Mouse (Mus musculus) limb, embryonic 10.5 days (tissue): ENCODE measurements at regions not wholly inside any gene's neighbourhood (a gene's known extent, or its start where the extent isn't known, plus 50 kb on each side); places are given as distances from the start of the nearest gene placed in this dataset.
"Not testable (repeated sequence)": the region's sequence is repeated elsewhere in the genome, so short reads cannot be mapped to it uniquely, and the experiment has no call there.

Source experiments
- DNase-seq: peaks from one replicate; pipeline ENCODE4 v3.0.0-alpha.2; 2017; ENCODE audit warnings: low spot score
- H3K27ac ChIP-seq: fragments of 300-500 bp; sonication (generic); 2 replicates; pipeline ENCODE4 v1.5.1; 2016; ENCODE audit warnings: mild to moderate bottlenecking
- H3K27me3 ChIP-seq: fragments of 300-500 bp; sonication (generic); 2 replicates; pipeline ENCODE4 v1.6.1; 2016; ENCODE audit warnings: low read depth, mild to moderate bottlenecking; ENCODE audit not compliant: poor library complexity, severe bottlenecking
- H3K36me3 ChIP-seq: fragments of 300-500 bp; sonication (generic); 2 replicates; pipeline ENCODE4 v1.6.1; 2016; ENCODE audit warnings: mild to moderate bottlenecking, moderate library complexity
- H3K4me1 ChIP-seq: fragments of 300-500 bp; sonication (generic); 2 replicates; pipeline ENCODE4 v1.6.1; 2016
- H3K4me3 ChIP-seq: fragments of 300-500 bp; sonication (generic); 2 replicates; pipeline ENCODE4 v1.5.1; 2016; ENCODE audit warnings: mild to moderate bottlenecking, moderate library complexity
- H3K9me3 ChIP-seq: fragments of 300-500 bp; sonication (generic); replicated peaks from 2 replicates; pipeline ENCODE4 v1.6.1; 2016; ENCODE audit warnings: mild to moderate bottlenecking
- WGBS: fragments of 180-500 bp; shearing (Covaris S2); methylation state at CpG from one replicate; pipeline ENCODE4 v1.1.7; 2016; 5-methylcytosine and 5-hydroxymethylcytosine counted together

DNA sequence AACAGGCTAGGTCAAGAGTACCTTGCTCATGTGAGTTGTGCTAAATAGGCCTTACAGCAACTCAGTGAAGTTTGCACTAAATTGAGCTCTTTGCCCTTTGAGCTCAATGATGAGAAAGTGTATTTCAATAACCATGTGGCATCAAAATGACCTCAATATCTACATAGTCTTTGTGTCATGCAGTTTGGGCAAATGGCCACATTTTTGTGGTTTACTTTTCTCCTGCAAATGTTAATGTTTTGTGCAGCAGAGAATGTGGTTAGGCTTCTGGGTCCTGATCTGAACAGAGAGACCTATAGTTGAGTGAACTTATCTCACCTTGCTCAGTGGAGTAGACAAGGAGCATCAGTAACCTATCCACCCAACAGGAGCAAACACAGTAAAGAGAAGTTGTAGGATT lies 441.6 kb downstream of the Inhba start:
- DNase-seq: no peak
- no peaks in the 10 kb centered on the region for H3K4me1 ChIP-seq
- no peaks in the 10 kb centered on the region for H3K36me3 ChIP-seq
- H3K27ac ChIP-seq: no peak overlapping the region
- H3K27me3 ChIP-seq: no peaks in the 10 kb centered on the region
- H3K4me3 ChIP-seq: no peak overlapping the region
- H3K9me3 ChIP-seq: no peaks in the 10 kb centered on the region

GRCm38 (mm10) chr13:16459743-16460142 lies 448.1 kb downstream of the Inhba start:
- no peak overlapping the region for H3K27ac ChIP-seq
- no peaks in the 10 kb centered on the region for H3K36me3 ChIP-seq
- H3K4me3 ChIP-seq: no peak overlapping the region
- H3K9me3 ChIP-seq: no peaks in the 10 kb centered on the region
- WGBS: 82% methylated on average over 2 of the region's 2 CpGs
- no peak for DNase-seq
- no peaks in the 10 kb centered on the region for H3K27me3 ChIP-seq
- H3K4me1 ChIP-seq: no peaks in the 10 kb centered on the region

GRCm38 (mm10) chr13:16461681-16462080 lies 450.0 kb downstream of the Inhba start:
- H3K36me3 ChIP-seq: no peaks in the 10 kb centered on the region
- no peak for DNase-seq
- no peaks in the 10 kb centered on the region for H3K9me3 ChIP-seq
- no peaks in the 10 kb centered on the region for H3K27me3 ChIP-seq
- WGBS: 88% methylated on average over 2 of the region's 2 CpGs
- no peaks in the 10 kb centered on the region for H3K4me1 ChIP-seq
- H3K27ac ChIP-seq: no peak overlapping the region
- no peak overlapping the region for H3K4me3 ChIP-seq

- no peak overlapping the region for H3K27ac ChIP-seq
- DNase-seq: no peak
- H3K27me3 ChIP-seq: no peaks in the 10 kb centered on the region
- WGBS: 98% methylated on average over 1 of the region's 1 CpGs
- H3K9me3 ChIP-seq: no peaks in the 10 kb centered on the region
- H3K4me1 ChIP-seq: no peaks in the 10 kb centered on the region
- no peaks in the 10 kb centered on the region for H3K36me3 ChIP-seq
- no peak overlapping the region for H3K4me3 ChIP-seq
Measured at GRCm38 (mm10) chr13:16464823-16465222, 453.2 kb downstream of the Inhba start.

DNA sequence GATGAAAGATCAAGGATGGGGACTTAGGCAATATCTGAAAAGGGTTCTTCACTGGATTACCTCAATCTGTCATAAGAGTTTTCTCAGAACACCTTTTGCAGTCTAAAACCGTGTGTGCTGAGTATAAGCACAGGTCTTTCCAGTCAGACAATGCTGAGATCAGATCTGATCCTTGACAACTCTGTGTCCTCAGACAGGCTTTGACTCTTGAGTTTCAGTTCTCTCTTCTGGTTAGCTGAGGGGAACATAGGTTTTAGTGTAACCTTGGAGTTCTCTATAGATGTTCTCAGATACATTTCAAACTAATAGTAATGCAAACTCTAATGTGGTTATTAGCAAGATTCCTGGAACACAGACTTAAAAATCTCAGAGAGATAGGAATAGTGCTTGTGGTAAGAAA lies 453.7 kb downstream of the Inhba start:
- Histone ChIP-seq H3K27me3 (no peaks in the 10 kb centered on the region), H3K27ac (no peak overlapping the region), H3K4me1 (no peaks in the 10 kb centered on the region), H3K4me3 (no peak overlapping the region), H3K9me3 (no peaks in the 10 kb centered on the region), H3K36me3 (no peaks in the 10 kb centered on the region)
- WGBS: 71% methylated on average over 1 of the region's 1 CpGs
- DNase-seq: no peak

- Histone ChIP-seq H3K4me3 (no peak overlapping the region), H3K9me3 (no peaks in the 10 kb centered on the region), H3K36me3 (no peaks in the 10 kb centered on the region), H3K4me1 (no peaks in the 10 kb centered on the region), H3K27ac (no peak overlapping the region), H3K27me3 (no peaks in the 10 kb centered on the region)
- WGBS: 91% methylated on average over 1 of the region's 1 CpGs
- no peak for DNase-seq
Measured at GRCm38 (mm10) chr13:16465812-16466211, 454.2 kb downstream of the Inhba start.

DNA sequence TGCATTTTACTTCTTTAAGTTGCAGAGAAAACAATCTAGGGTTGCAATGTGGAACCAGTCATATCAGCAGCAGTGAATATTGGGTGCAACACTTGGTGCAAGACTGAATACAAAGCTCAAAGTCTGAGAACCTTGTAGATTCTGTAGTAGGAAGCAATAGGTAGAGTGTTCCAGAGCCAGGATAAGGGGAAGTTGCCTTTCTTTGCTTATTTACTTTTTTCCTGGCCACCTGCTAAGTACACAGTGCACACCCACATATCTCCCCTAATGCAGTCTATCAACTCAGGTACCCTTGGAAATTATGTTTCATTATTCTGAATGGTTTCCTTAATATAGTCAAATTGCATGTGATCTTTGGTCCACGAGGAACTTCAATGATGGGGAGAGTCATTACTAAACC lies 464.9 kb downstream of the Inhba start:
- Histone ChIP-seq H3K4me1 (no peaks in the 10 kb centered on the region), H3K36me3 (no peaks in the 10 kb centered on the region), H3K27me3 (no peaks in the 10 kb centered on the region), H3K27ac (no peak overlapping the region), H3K9me3 (no peaks in the 10 kb centered on the region), H3K4me3 (no peak overlapping the region)
- DNase-seq: no peak
- 83% methylated on average over 1 of the region's 1 CpGs for WGBS

DNA sequence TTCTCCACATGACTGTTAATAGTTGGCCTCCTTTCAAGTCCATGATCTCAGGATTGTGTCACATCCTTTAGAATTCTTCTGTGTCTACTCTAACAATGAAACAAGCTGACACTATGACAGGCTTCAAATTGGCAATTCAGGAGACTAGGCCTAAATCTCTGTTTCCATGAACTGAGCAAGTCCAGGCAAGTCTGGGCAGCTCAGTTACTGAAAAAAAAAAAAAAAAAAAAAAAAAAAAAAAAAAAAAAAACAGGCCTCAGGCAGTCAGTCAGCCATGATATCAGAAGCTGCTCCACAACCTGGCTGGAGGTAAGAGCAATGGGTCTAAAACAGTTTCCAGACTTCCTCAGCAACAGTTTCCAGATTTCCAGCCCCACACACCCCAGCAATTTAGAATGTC lies 475.6 kb downstream of the Inhba start:
- no peaks in the 10 kb centered on the region for H3K4me1 ChIP-seq
- H3K27me3 ChIP-seq: no peaks in the 10 kb centered on the region
- DNase-seq: no peak
- H3K36me3 ChIP-seq: no peaks in the 10 kb centered on the region
- H3K4me3 ChIP-seq: no peak overlapping the region
- H3K9me3 ChIP-seq: no peaks in the 10 kb centered on the region
- no peak overlapping the region for H3K27ac ChIP-seq

GRCm38 (mm10) chr13:16490680-16491079 lies 479.0 kb downstream of the Inhba start:
- not testable (repeated sequence) for H3K36me3 ChIP-seq, H3K9me3 ChIP-seq, H3K27ac ChIP-seq, H3K4me1 ChIP-seq, H3K27me3 ChIP-seq, H3K4me3 ChIP-seq
- WGBS: 41% methylated on average over 6 of the region's 6 CpGs
- DNase-seq: peak; percentile 30

DNA sequence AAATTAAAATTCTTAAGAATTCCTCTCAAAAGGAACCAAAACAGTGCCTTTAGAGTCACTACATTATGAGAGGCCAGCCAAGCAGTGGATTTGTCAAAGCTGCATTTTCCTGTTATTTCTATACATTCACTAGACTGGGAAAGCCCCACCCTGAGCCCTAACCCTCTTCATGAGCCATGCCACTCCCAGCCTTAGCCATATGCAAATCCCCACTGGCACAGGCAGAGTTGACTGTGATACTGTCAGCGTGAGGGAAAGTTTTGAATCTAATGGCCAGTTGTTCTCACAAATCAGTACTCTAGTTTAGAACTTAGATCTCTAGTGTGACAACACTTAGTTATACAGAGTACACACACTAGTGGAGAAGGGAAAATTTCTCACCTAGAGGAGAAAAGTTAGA lies 486.4 kb downstream of the Inhba start:
- WGBS: 71% methylated on average over 1 of the region's 1 CpGs
- no peak overlapping the region for H3K27ac ChIP-seq
- H3K9me3 ChIP-seq: no peaks in the 10 kb centered on the region
- no peaks in the 10 kb centered on the region for H3K36me3 ChIP-seq
- H3K4me3 ChIP-seq: no peak overlapping the region
- H3K4me1 ChIP-seq: no peaks in the 10 kb centered on the region
- H3K27me3 ChIP-seq: no peaks in the 10 kb centered on the region
- DNase-seq: no peak

DNA sequence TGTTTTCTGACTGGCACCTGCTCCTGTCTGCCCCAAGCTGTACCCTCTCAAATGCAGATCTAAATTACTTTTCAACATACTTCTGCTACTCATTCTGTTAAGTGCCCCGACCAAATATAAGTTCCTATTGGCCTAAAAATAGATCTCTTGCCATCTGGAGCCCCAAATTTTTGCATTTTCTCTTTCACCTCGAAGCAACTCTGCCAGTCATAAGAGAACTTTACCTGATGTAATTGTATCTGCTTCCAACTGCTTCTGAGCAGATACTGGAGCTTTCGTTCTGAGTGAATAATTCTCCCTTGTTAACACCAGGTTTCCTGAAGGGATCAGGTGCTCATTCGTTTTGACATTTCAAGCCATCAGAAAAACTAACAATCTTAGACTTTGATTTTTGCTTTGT lies 501.2 kb downstream of the Inhba start:
- Histone ChIP-seq H3K4me3 (no peak overlapping the region), H3K27ac (no peak overlapping the region), H3K9me3 (no peaks in the 10 kb centered on the region), H3K27me3 (no peaks in the 10 kb centered on the region), H3K4me1 (no peaks in the 10 kb centered on the region), H3K36me3 (no peaks in the 10 kb centered on the region)
- no peak for DNase-seq
- 75% methylated on average over 4 of the region's 4 CpGs for WGBS

DNA sequence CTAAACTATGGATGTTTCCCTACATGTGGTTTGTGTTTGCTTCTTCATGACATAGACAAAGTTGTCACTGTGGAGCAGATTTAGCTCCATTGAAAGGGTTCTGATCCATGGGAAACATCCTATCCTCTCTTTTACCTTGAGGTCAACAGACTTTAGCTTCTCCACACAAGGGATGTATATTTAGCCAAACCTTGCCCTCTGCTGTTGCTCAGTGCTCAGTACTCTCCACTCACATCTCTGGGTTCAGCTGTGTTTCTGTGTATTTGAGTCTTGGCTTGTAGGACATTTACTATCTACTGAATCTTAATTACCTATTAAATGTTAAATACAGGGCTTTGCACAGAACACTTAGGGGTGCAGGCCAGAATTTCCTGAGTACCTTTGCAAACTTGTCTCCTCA lies 503.5 kb downstream of the Inhba start:
- no peak for DNase-seq
- Histone ChIP-seq H3K9me3 (no peaks in the 10 kb centered on the region), H3K36me3 (no peaks in the 10 kb centered on the region), H3K27ac (no peak overlapping the region), H3K4me3 (no peak overlapping the region), H3K27me3 (no peaks in the 10 kb centered on the region), H3K4me1 (no peaks in the 10 kb centered on the region)

DNA sequence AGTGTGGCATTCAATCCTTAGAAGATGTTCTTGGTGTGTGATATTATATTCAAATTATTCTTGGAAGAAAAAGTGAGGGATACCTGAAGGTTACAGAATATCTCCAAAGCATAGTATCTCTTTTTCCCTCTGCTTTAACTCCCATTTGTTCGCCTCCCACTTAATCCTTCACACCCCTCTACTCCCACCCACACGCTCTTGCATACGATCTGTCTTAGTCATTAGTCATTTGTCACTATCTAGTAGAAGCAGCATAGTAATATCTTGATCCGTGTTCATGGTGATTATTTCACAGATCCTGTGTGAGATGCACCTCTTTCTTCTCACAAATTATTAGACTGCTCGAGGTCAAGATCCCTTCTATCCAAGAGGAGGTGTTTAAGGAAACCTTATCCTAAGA lies 517.4 kb downstream of the Inhba start:
- Histone ChIP-seq H3K36me3 (no peaks in the 10 kb centered on the region), H3K9me3 (no peaks in the 10 kb centered on the region)
- WGBS: 50% methylated on average over 5 of the region's 5 CpGs

GRCm38 (mm10) chr13:16543771-16544170 lies 532.1 kb downstream of the Inhba start:
- H3K4me1 ChIP-seq: no peaks in the 10 kb centered on the region
- H3K9me3 ChIP-seq: no peaks in the 10 kb centered on the region
- H3K4me3 ChIP-seq: no peak overlapping the region
- no peak for DNase-seq
- 54% methylated on average over 5 of the region's 5 CpGs for WGBS
- H3K27ac ChIP-seq: no peak overlapping the region
- no peaks in the 10 kb centered on the region for H3K36me3 ChIP-seq
- H3K27me3 ChIP-seq: no peaks in the 10 kb centered on the region

More for the DNA sequence above, 517.4 kb downstream of the Inhba start:
- no peaks in the 10 kb centered on the region for H3K27me3 ChIP-seq
- DNase-seq: no peak
- no peak overlapping the region for H3K27ac ChIP-seq
- H3K4me3 ChIP-seq: no peak overlapping the region
- H3K4me1 ChIP-seq: no peaks in the 10 kb centered on the region

DNA sequence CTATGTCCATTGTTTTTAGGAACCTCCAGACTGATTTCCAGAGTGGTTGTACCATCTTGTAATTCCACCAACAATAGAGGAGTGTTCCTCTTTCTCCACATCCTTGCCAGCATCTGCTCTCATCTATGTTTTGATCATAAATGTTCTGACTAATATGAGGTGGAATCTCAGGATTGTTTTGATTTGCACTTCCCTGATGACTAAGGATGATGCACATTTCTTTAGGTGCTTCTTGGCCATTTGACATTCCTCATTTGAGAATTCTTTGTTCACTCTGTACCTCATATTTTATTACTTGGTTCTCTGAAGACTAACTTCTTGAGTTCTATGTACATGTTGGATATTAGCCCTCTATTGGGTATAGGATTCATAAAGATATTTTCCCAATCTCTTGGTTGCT lies 538.4 kb downstream of the Inhba start:
- Histone ChIP-seq H3K4me1 (no peaks in the 10 kb centered on the region), H3K4me3 (no peak overlapping the region), H3K27me3 (no peaks in the 10 kb centered on the region), H3K36me3 (no peaks in the 10 kb centered on the region), H3K27ac (no peak overlapping the region), H3K9me3 (no peaks in the 10 kb centered on the region)
- DNase-seq: no peak
